Mouse (Mus musculus) megakaryocyte, embryonic 14.5 days (primary cell): ENCODE data around the gene Fignl1. TPM values are rescaled to one million over a fixed set of nuclear protein-coding genes. Genes with fewer than 3 reads are reported as not detected.
A peak's percentile ranks its signal among the peaks of the same experiment; 100 is the strongest.

Experiments
- H3K27me3 ChIP-seq: replicated peaks from 2 replicates; pipeline ENCODE3; 2012; ENCODE audit warnings: inconsistent platforms
- H3K36me3 ChIP-seq: replicated peaks from 2 replicates; pipeline ENCODE3; 2012; ENCODE audit warnings: low read length, inconsistent platforms, mixed read lengths
- H3K4me1 ChIP-seq: 2 replicates; pipeline ENCODE4 v1.6.1; 2012; ENCODE audit warnings: inconsistent platforms
- H3K4me3 ChIP-seq: replicated peaks from 2 replicates; pipeline ENCODE3; 2012; ENCODE audit warnings: moderate library complexity, mild to moderate bottlenecking, inconsistent platforms
- H3K9me3 ChIP-seq: 2 replicates; pipeline ENCODE4 v1.6.1; 2012; ENCODE audit warnings: inconsistent platforms
- FLI1 ChIP-seq: IDR thresholded peaks from 2 replicates; pipeline ENCODE4 v1.6.1; 2012; ENCODE audit warnings: low read length, inconsistent platforms, mixed read lengths
- GATA1 ChIP-seq: IDR thresholded peaks from 3 replicates; pipeline ENCODE4 v1.6.1; 2012; ENCODE audit warnings: mixed read lengths, low read length, inconsistent platforms, borderline replicate concordance
- polyA plus RNA-seq: library from polyadenylated mRNA; stranded (reverse); fragments of >175 nt; gene quantifications from 2 replicates; pipeline ENCODE4 v1.2.3, GENCODE M21; 2012; ENCODE audit warnings: low replicate concordance; ENCODE audit not compliant: insufficient read depth

The Fignl1 gene
- polyA plus RNA-seq, 1 experiment, result 0.17 TPM

- Histone ChIP-seq H3K4me1 (peaks cover 30% of the 10 kb centered on the region), H3K36me3 (no peaks in the 10 kb centered on the region), H3K27me3 (peaks cover 79% of the 10 kb centered on the region), H3K4me3 (no peak overlapping the region), H3K9me3 (peaks cover 5% of the 10 kb centered on the region; the same call in 1 of the 2 replicates)
- no peak for TF ChIP-seq FLI1
- TF ChIP-seq GATA1, result no peak
Measured at GRCm38 (mm10) chr11:11826475-11826874, 17.7 kb upstream of the Fignl1 start.

GRCm38 (mm10) chr11:11825670-11826069 is 16.9 kb upstream of the Fignl1 start:
- Histone ChIP-seq H3K4me3 (no peak overlapping the region), H3K9me3 (peaks cover 5% of the 10 kb centered on the region; the same call in 1 of the 2 replicates), H3K4me1 (peaks cover 36% of the 10 kb centered on the region), H3K27me3 (peaks cover 74% of the 10 kb centered on the region), H3K36me3 (no peaks in the 10 kb centered on the region)
- no peak for TF ChIP-seq GATA1
- no peak for TF ChIP-seq FLI1

GRCm38 (mm10) chr11:11824970-11825635 is 16.3 kb upstream of the Fignl1 start:
- TF ChIP-seq FLI1, result no peak
- TF ChIP-seq GATA1, result no peak
- H3K27me3 ChIP-seq, result peaks cover 71% of the 10 kb centered on the region
- peaks cover 41% of the 10 kb centered on the region for H3K4me1 ChIP-seq
- H3K9me3 ChIP-seq, result peaks cover 5% of the 10 kb centered on the region; the same call in 1 of the 2 replicates
- H3K36me3 ChIP-seq, result no peaks in the 10 kb centered on the region
- no peak overlapping the region for H3K4me3 ChIP-seq

GRCm38 (mm10) chr11:11823980-11824911 is 15.5 kb upstream of the Fignl1 start:
- H3K4me3 ChIP-seq, result no peak overlapping the region
- H3K4me1 ChIP-seq, result peaks cover 41% of the 10 kb centered on the region
- peaks cover 5% of the 10 kb centered on the region; the same call in 1 of the 2 replicates for H3K9me3 ChIP-seq
- TF ChIP-seq FLI1, result no peak
- no peaks in the 10 kb centered on the region for H3K36me3 ChIP-seq
- peaks cover 65% of the 10 kb centered on the region for H3K27me3 ChIP-seq

- TF ChIP-seq FLI1 (no peak), GATA1 (no peak)
Measured at GRCm38 (mm10) chr11:11822181-11823095, 13.7 kb upstream of the Fignl1 start.

GRCm38 (mm10) chr11:11821387-11821975 is 12.7 kb upstream of the Fignl1 start:
- Histone ChIP-seq H3K9me3 (no peaks in the 10 kb centered on the region), H3K4me1 (peaks cover 31% of the 10 kb centered on the region), H3K4me3 (no peak overlapping the region), H3K27me3 (peaks cover 44% of the 10 kb centered on the region), H3K36me3 (no peaks in the 10 kb centered on the region)
- no peak for TF ChIP-seq GATA1
- no peak for TF ChIP-seq FLI1

More at GRCm38 (mm10) chr11:11822181-11823095, 13.7 kb upstream of the Fignl1 start:
- Histone ChIP-seq H3K36me3 (no peaks in the 10 kb centered on the region), H3K27me3 (peaks cover 52% of the 10 kb centered on the region), H3K9me3 (no peaks in the 10 kb centered on the region), H3K4me1 (peaks cover 31% of the 10 kb centered on the region), H3K4me3 (no peak overlapping the region)

GRCm38 (mm10) chr11:11820737-11821136 is 12.0 kb upstream of the Fignl1 start:
- Histone ChIP-seq H3K4me1 (peaks cover 37% of the 10 kb centered on the region), H3K36me3 (no peaks in the 10 kb centered on the region), H3K27me3 (peaks cover 38% of the 10 kb centered on the region), H3K4me3 (peak overlapping the region; percentile 29), H3K9me3 (no peaks in the 10 kb centered on the region)
- TF ChIP-seq FLI1 (no peak), GATA1 (no peak)

- no peak overlapping the region for H3K4me3 ChIP-seq
- peaks cover 35% of the 10 kb centered on the region for H3K27me3 ChIP-seq
- H3K36me3 ChIP-seq, result no peaks in the 10 kb centered on the region
- no peaks in the 10 kb centered on the region for H3K9me3 ChIP-seq
- TF ChIP-seq FLI1, result no peak
- no peak for TF ChIP-seq GATA1
- H3K4me1 ChIP-seq, result peaks cover 38% of the 10 kb centered on the region
Measured at GRCm38 (mm10) chr11:11820251-11820650, 11.5 kb upstream of the Fignl1 start.

GRCm38 (mm10) chr11:11819206-11819605 is 10.4 kb upstream of the Fignl1 start:
- peaks cover 29% of the 10 kb centered on the region for H3K27me3 ChIP-seq
- TF ChIP-seq GATA1 (no peak), FLI1 (no peak)
- H3K4me1 ChIP-seq, result peaks cover 34% of the 10 kb centered on the region

More at GRCm38 (mm10) chr11:11819206-11819605, 10.4 kb upstream of the Fignl1 start:
- no peaks in the 10 kb centered on the region for H3K9me3 ChIP-seq
- H3K36me3 ChIP-seq, result no peaks in the 10 kb centered on the region
- no peak overlapping the region for H3K4me3 ChIP-seq
